Mouse (Mus musculus): ENCODE data around the gene Syt11. TPM values are rescaled to one million over a fixed set of nuclear protein-coding genes. Genes with fewer than 3 reads are reported as not detected.

Syt11 gene
- polyA plus RNA-seq, 1 experiment from 2014 or later = 225 TPM

DNA sequence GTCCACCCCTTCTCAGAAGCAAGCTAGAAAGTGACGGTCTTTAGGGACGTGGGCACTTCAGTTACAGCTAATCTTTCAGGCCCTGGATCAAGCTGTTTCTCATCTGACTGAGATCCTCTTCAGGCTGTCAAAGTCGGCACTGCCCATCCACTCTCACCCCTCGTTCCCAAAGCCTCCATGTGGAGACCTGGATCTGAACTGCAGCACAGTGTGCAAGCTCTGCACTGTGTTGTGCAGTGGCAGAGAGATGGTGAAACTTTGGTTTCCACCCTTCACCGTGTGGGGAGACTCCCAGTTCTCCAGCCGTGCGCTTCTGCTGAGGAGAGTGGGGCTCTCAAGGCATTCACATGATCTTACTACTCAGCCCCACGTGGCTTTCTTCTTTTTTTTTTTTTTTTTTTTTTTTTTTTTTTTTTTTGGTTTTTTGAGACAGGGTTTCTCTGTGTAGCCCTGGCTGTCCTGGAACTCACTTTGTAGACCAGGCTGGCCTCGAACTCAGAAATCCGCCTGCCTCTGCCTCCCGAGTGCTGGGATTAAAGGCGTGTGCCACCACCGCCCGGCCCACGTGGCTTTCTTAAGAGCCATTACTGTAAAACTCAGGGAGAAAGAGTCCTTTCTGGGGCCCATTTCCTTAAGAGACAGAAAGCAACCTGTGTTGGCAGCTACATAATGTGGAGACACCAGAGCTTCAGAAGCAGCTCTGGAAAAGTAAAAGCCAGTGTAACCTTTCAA is 28.7 kb downstream of the Syt11 start:
- no peak for ATAC-seq
- 92% methylated on average over 13 of the region's 15 CpGs for WGBS

DNA sequence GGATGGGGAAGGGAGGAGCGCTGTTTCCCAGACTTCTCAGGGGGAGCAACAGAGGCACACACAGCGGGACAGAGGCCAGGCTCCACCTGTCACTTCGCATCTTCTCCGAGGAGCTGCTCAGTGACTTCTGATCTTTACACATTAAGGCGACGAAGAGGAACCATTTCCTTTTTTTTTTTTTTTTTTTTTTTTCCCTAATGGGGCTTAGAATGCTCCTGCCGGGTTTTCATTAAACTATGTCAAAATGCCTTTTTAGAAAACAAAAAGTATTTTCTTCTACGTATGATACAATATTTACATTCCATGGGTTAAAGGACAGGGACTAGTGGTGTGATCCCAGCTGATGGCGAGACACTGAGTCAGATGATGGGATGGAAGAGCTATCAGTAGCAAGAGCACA is 29.4 kb downstream of the Syt11 start:
- ATAC-seq = no peak
- H3K9ac ChIP-seq (ENCODE audit: low read depth, low read length) = no peak overlapping the region
- no peak overlapping the region for H3K4me2 ChIP-seq (ENCODE audit: low read length)
- 92% methylated on average over 9 of the region's 9 CpGs for WGBS
- H3K9me3 ChIP-seq (replicated peaks; ENCODE audit: control insufficient read depth, low read length, poor library complexity, severe bottlenecking) = no peaks in the 10 kb centered on the region; the same call in 1 of the 2 replicates
- H3K36me3 ChIP-seq (ENCODE audit: control insufficient read depth, insufficient read depth, low read length) = peaks cover 40% of the 10 kb centered on the region
- H3K4me3 ChIP-seq (ENCODE audit: low read depth, low read length) = no peak overlapping the region
- no peaks in the 10 kb centered on the region for H3K4me1 ChIP-seq (ENCODE audit: control insufficient read depth, insufficient read depth, low read length)
- no peaks in the 10 kb centered on the region for H3K27me3 ChIP-seq (ENCODE audit: control insufficient read depth, insufficient read depth, low read depth, low read length)
- no peak overlapping the region for H3K27ac ChIP-seq (ENCODE audit: low read length)

More for the DNA sequence above, 28.7 kb downstream of the Syt11 start:
- Histone ChIP-seq H3K4me3 (ENCODE audit: low read depth, low read length) (no peak overlapping the region), H3K27me3 (ENCODE audit: control insufficient read depth, insufficient read depth, low read depth, low read length) (no peaks in the 10 kb centered on the region), H3K4me2 (ENCODE audit: low read length) (no peak overlapping the region), H3K9me3 (replicated peaks; ENCODE audit: control insufficient read depth, low read length, poor library complexity, severe bottlenecking) (no peaks in the 10 kb centered on the region; the same call in 1 of the 2 replicates), H3K27ac (ENCODE audit: low read length) (no peak overlapping the region), H3K4me1 (ENCODE audit: control insufficient read depth, insufficient read depth, low read length) (no peaks in the 10 kb centered on the region), H3K36me3 (ENCODE audit: control insufficient read depth, insufficient read depth, low read length) (peaks cover 46% of the 10 kb centered on the region), H3K9ac (ENCODE audit: low read depth, low read length) (no peak overlapping the region)

DNA sequence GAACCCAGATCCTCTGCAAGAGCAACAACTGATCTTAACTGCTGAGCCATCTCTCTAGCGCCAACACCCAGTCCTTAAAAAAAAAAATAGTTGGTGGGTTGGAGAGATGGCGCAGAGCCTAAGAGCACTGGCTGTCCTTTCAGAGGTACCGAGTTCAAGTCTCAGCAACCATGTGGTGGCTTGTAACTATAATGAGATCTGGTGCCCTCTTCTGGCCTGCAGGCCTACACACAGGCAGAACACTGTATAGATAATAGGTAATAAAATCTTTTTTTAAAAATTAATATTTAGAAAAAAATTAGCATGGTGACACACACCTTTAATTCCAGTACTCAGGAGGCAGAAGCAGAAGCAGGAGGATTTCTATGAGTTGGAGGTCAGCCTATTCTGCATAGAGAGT is 34.8 kb downstream of the Syt11 start:
- H3K36me3 ChIP-seq (ENCODE audit: control insufficient read depth, insufficient read depth, low read length) = peaks cover 4% of the 10 kb centered on the region; the same call in 1 of the 2 replicates
- 95% methylated on average over 3 of the region's 3 CpGs for WGBS
- no peak overlapping the region for H3K9ac ChIP-seq (ENCODE audit: low read depth, low read length)
- H3K27me3 ChIP-seq (ENCODE audit: control insufficient read depth, insufficient read depth, low read depth, low read length) = no peaks in the 10 kb centered on the region
- ATAC-seq = no peak
- no peak overlapping the region for H3K4me3 ChIP-seq (ENCODE audit: low read depth, low read length)
- no peaks in the 10 kb centered on the region for H3K9me3 ChIP-seq (replicated peaks; ENCODE audit: control insufficient read depth, low read length, poor library complexity, severe bottlenecking)
- H3K4me1 ChIP-seq (ENCODE audit: control insufficient read depth, insufficient read depth, low read length) = no peaks in the 10 kb centered on the region
- H3K27ac ChIP-seq (ENCODE audit: low read length) = no peak overlapping the region
- no peak overlapping the region for H3K4me2 ChIP-seq (ENCODE audit: low read length)

DNA sequence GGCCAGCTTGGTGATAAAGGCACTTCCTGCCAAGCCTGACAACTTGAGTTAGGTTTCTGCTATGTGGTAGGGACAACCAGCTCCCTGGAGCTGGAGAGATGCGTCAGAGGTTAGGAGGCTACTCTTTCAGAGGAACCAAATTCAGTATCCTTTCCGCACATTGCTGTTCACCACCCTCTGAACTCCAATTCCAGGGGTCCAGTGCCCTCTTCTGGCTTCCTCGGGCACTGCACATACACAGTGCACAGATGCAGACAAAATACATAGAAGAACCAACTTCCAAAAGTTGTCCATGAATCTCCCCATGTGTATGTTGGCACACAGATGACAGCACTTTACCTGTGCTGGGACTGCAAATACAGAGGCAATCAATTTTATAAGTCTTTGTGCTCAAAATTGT is 36.3 kb downstream of the Syt11 start:
- Histone ChIP-seq H3K4me2 (ENCODE audit: low read length) (no peak overlapping the region), H3K4me3 (ENCODE audit: low read depth, low read length) (no peak overlapping the region), H3K9me3 (replicated peaks; ENCODE audit: control insufficient read depth, low read length, poor library complexity, severe bottlenecking) (no peaks in the 10 kb centered on the region), H3K36me3 (ENCODE audit: control insufficient read depth, insufficient read depth, low read length) (no peaks in the 10 kb centered on the region), H3K27me3 (ENCODE audit: control insufficient read depth, insufficient read depth, low read depth, low read length) (no peaks in the 10 kb centered on the region), H3K4me1 (ENCODE audit: control insufficient read depth, insufficient read depth, low read length) (no peaks in the 10 kb centered on the region), H3K9ac (ENCODE audit: low read depth, low read length) (no peak overlapping the region), H3K27ac (ENCODE audit: low read length) (no peak overlapping the region)
- no peak for ATAC-seq
- WGBS = 46% methylated on average over 3 of the region's 3 CpGs

DNA sequence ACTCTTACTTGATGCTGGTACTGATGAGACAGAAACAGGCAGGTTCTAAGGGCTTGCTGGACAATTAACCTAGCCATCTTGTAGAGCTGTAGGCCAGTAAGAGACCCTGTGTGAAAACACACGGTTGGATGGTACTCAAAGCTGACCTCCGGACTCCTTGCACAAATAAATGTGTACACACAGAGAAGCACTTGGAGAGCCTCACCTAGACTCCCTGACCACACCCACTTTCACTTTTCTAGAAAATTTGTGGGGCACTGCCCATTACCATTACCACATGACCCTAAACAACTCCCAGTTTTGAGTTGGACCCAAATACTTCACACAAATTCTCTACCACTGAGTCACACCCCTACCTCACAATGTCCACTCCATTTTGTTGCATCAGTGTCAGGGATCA is 38.4 kb downstream of the Syt11 start:
- H3K27ac ChIP-seq (ENCODE audit: low read length) = no peak overlapping the region
- no peak overlapping the region; the same call in 1 of the 2 replicates for H3K9ac ChIP-seq (ENCODE audit: low read depth, low read length)
- H3K4me2 ChIP-seq (ENCODE audit: low read length) = no peak overlapping the region
- H3K27me3 ChIP-seq (ENCODE audit: control insufficient read depth, insufficient read depth, low read depth, low read length) = no peaks in the 10 kb centered on the region
- WGBS = 90% methylated on average over 2 of the region's 2 CpGs
- no peaks in the 10 kb centered on the region for H3K4me1 ChIP-seq (ENCODE audit: control insufficient read depth, insufficient read depth, low read length)
- no peak overlapping the region for H3K4me3 ChIP-seq (ENCODE audit: low read depth, low read length)
- no peaks in the 10 kb centered on the region for H3K9me3 ChIP-seq (replicated peaks; ENCODE audit: control insufficient read depth, low read length, poor library complexity, severe bottlenecking)
- 0 out of 2 replicates have a peak, but pooled peaks cover 3% of the 10 kb centered on the region for H3K36me3 ChIP-seq (ENCODE audit: control insufficient read depth, insufficient read depth, low read length)
- no peak for ATAC-seq

DNA sequence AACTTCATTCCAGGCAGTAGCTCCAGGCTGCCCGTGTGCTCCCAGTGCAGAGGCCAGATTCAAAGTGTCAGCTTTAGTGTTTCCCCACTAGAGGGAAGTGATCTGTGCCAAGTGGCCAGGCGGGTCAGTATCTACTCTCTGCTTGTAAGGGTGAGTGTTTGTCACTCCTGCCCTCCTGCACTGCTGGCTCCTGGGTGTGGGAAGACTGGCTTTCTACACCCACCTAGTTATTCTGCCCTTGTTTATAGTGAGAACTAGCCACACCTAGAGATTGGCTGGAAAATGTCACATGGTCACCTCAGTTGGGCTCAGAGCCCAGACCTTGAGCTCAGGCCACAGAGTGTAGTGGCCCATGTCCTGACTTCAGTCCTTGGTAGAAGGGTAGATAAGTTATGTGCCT is 55.9 kb downstream of the Syt11 start:
- no peak overlapping the region for H3K9ac ChIP-seq (ENCODE audit: low read depth, low read length)
- no peak overlapping the region for H3K4me2 ChIP-seq (ENCODE audit: low read length)
- no peak for ATAC-seq
- H3K4me3 ChIP-seq (ENCODE audit: low read depth, low read length) = no peak overlapping the region
- H3K27me3 ChIP-seq (ENCODE audit: control insufficient read depth, insufficient read depth, low read depth, low read length) = no peaks in the 10 kb centered on the region
- H3K27ac ChIP-seq (ENCODE audit: low read length) = no peak overlapping the region
- peaks cover 10% of the 10 kb centered on the region for H3K4me1 ChIP-seq (ENCODE audit: control insufficient read depth, insufficient read depth, low read length)
- H3K9me3 ChIP-seq (replicated peaks; ENCODE audit: control insufficient read depth, low read length, poor library complexity, severe bottlenecking) = no peaks in the 10 kb centered on the region
- H3K36me3 ChIP-seq (ENCODE audit: control insufficient read depth, insufficient read depth, low read length) = peaks cover 8% of the 10 kb centered on the region; the same call in 1 of the 2 replicates
- 84% methylated on average over 2 of the region's 2 CpGs for WGBS

DNA sequence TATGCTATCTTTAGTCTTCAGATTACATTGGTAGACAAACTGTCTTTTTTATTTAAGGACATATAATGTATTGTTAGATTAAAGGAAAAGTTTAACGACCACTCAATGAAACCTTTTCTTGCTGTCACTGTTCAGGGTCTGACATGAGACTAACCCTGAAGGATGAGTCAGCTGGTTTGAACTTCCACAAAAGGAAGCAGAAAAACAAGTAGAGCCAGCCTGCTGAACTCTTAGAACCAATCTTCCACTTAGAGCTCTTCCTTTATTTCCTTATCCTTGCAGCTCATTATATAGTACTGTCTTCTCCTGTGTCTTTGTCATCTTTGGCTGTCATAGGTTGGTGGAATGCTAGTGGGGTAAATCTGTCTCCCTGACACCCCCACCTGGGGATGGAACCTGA is 57.1 kb downstream of the Syt11 start:
- H3K4me1 ChIP-seq (ENCODE audit: control insufficient read depth, insufficient read depth, low read length) = peaks cover 10% of the 10 kb centered on the region
- H3K36me3 ChIP-seq (ENCODE audit: control insufficient read depth, insufficient read depth, low read length) = peaks cover 16% of the 10 kb centered on the region; the same call in 1 of the 2 replicates
- WGBS = 79% methylated on average over 1 of the region's 1 CpGs
- H3K9me3 ChIP-seq (replicated peaks; ENCODE audit: control insufficient read depth, low read length, poor library complexity, severe bottlenecking) = no peaks in the 10 kb centered on the region
- H3K27ac ChIP-seq (ENCODE audit: low read length) = no peak overlapping the region
- ATAC-seq = no peak
- H3K4me3 ChIP-seq (ENCODE audit: low read depth, low read length) = no peak overlapping the region
- peak overlapping the region; percentile 91 for H3K4me2 ChIP-seq (ENCODE audit: low read length)
- no peaks in the 10 kb centered on the region for H3K27me3 ChIP-seq (ENCODE audit: control insufficient read depth, insufficient read depth, low read depth, low read length)
- no peak overlapping the region for H3K9ac ChIP-seq (ENCODE audit: low read depth, low read length)

DNA sequence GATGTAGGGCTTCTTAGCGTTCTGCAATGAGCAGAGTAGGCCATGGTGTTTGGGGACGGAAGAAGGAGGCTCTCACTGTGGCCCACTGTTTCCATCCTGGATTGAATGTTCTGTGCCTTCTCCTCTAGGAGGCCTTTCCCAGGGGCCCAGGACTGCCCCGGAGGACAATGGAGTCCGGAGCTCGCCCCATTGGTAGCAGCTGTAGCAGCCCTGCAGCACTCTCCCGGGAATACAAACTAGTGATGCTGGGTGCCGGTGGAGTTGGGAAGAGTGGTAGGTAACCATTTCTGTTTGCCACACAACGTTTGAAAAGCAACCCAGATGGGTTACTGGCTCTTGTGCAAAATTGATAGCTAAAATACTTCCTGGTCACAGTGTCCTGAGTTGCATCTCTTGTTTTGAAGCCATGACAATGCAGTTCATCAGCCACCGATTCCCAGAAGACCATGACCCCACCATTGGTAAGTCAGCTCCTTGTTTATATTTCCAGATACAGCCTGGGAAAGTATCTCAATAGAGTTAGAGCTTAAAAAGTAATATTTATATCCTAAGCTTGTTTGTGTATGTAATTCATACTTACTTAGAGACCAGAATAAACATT is 57.7 kb downstream of the Syt11 start:
- H3K9ac ChIP-seq (ENCODE audit: low read depth, low read length) = peak overlapping the region; percentile 71
- peak; percentile 65 for ATAC-seq
- no peaks in the 10 kb centered on the region for H3K9me3 ChIP-seq (replicated peaks; ENCODE audit: control insufficient read depth, low read length, poor library complexity, severe bottlenecking)
- H3K4me3 ChIP-seq (ENCODE audit: low read depth, low read length) = peak overlapping the region; percentile 68
- H3K4me2 ChIP-seq (ENCODE audit: low read length) = peak overlapping the region; percentile 91
- H3K27ac ChIP-seq (ENCODE audit: low read length) = peak overlapping the region; percentile 47
- H3K27me3 ChIP-seq (ENCODE audit: control insufficient read depth, insufficient read depth, low read depth, low read length) = no peaks in the 10 kb centered on the region
- peaks cover 10% of the 10 kb centered on the region for H3K4me1 ChIP-seq (ENCODE audit: control insufficient read depth, insufficient read depth, low read length)
- 5% methylated on average over 9 of the region's 9 CpGs for WGBS
- peaks cover 16% of the 10 kb centered on the region; the same call in 1 of the 2 replicates for H3K36me3 ChIP-seq (ENCODE audit: control insufficient read depth, insufficient read depth, low read length)
